Mouse (Mus musculus) forebrain, embryonic 10.5 days (tissue): ENCODE measurements at regions not wholly inside any gene's neighbourhood (a gene's known extent, or its start where the extent isn't known, plus 50 kb on each side); places are given as distances from the start of the nearest gene placed in this dataset.

Experiments used
- DNase-seq: peaks from one replicate; pipeline ENCODE4 v3.0.0-alpha.2; 2017; ENCODE audit warnings: low spot score; ENCODE audit errors: extremely low spot score
- H3K27ac ChIP-seq: fragments of 300-500 bp; sonication (generic); 2 replicates; pipeline ENCODE4 v1.5.1; 2016; ENCODE audit warnings: mild to moderate bottlenecking
- H3K27me3 ChIP-seq: fragments of 300-500 bp; sonication (generic); 2 replicates; pipeline ENCODE4 v1.6.1; 2016; ENCODE audit warnings: mild to moderate bottlenecking; ENCODE audit not compliant: poor library complexity, severe bottlenecking
- H3K36me3 ChIP-seq: fragments of 300-500 bp; sonication (generic); replicated peaks from 2 replicates; pipeline ENCODE4 v1.6.1; 2016; ENCODE audit warnings: mild to moderate bottlenecking, moderate library complexity
- H3K4me1 ChIP-seq: fragments of 300-500 bp; sonication (generic); 2 replicates; pipeline ENCODE4 v1.6.1; 2016
- H3K4me3 ChIP-seq: fragments of 300-500 bp; sonication (generic); 2 replicates; pipeline ENCODE4 v1.5.1; 2016; ENCODE audit warnings: mild to moderate bottlenecking, moderate library complexity
- H3K9me3 ChIP-seq: fragments of 300-500 bp; sonication (generic); 2 replicates; pipeline ENCODE4 v1.6.1; 2016; ENCODE audit warnings: mild to moderate bottlenecking, moderate library complexity
- WGBS: fragments of 180-500 bp; shearing (Covaris S2); methylation state at CpG from one replicate; pipeline ENCODE4 v1.1.7; 2016; 5-methylcytosine and 5-hydroxymethylcytosine counted together

GRCm38 (mm10) chr11:63704995-63705580, 217.0 kb downstream of the Hs3st3b1 start:
- WGBS, result 29% methylated on average over 12 of the region's 12 CpGs
- H3K4me3 ChIP-seq, result no peak overlapping the region
- DNase-seq, result peak; percentile 42
- H3K27ac ChIP-seq, result peak overlapping the region; percentile 46; the same call in 1 of the 2 replicates
- no peaks in the 10 kb centered on the region for H3K36me3 ChIP-seq
- no peaks in the 10 kb centered on the region for H3K9me3 ChIP-seq
- peaks cover 37% of the 10 kb centered on the region for H3K4me1 ChIP-seq
- peaks cover 64% of the 10 kb centered on the region for H3K27me3 ChIP-seq

- Histone ChIP-seq H3K27me3 (peaks cover 74% of the 10 kb centered on the region), H3K27ac (0 out of 2 replicates have a peak overlapping the region, but pooled peaks have one; percentile 30), H3K4me1 (peaks cover 37% of the 10 kb centered on the region), H3K9me3 (no peaks in the 10 kb centered on the region), H3K4me3 (no peak overlapping the region), H3K36me3 (no peaks in the 10 kb centered on the region)
- DNase-seq, result no peak
- WGBS, result 65% methylated on average over 8 of the region's 8 CpGs
These were observed 216.0 kb downstream of the Hs3st3b1 start for GRCm38 (mm10) chr11:63706057-63706456.

GRCm38 (mm10) chr11:63707093-63707492, 215.0 kb downstream of the Hs3st3b1 start:
- Histone ChIP-seq H3K9me3 (no peaks in the 10 kb centered on the region), H3K36me3 (no peaks in the 10 kb centered on the region), H3K4me1 (peaks cover 43% of the 10 kb centered on the region), H3K27me3 (peaks cover 84% of the 10 kb centered on the region), H3K4me3 (no peak overlapping the region), H3K27ac (no peak overlapping the region)
- 18% methylated on average over 5 of the region's 5 CpGs for WGBS
- no peak for DNase-seq

GRCm38 (mm10) chr11:63708412-63708811, 213.7 kb downstream of the Hs3st3b1 start:
- peaks cover 47% of the 10 kb centered on the region for H3K4me1 ChIP-seq
- WGBS, result 85% methylated on average over 4 of the region's 4 CpGs
- H3K36me3 ChIP-seq, result no peaks in the 10 kb centered on the region
- DNase-seq, result no peak
- H3K9me3 ChIP-seq, result no peaks in the 10 kb centered on the region
- no peak overlapping the region for H3K27ac ChIP-seq
- no peak overlapping the region for H3K4me3 ChIP-seq
- peaks cover 98% of the 10 kb centered on the region for H3K27me3 ChIP-seq

- peaks cover 77% of the 10 kb centered on the region for H3K27me3 ChIP-seq
- DNase-seq, result no peak
- 55% methylated on average over 15 of the region's 15 CpGs for WGBS
- no peaks in the 10 kb centered on the region for H3K9me3 ChIP-seq
- H3K27ac ChIP-seq, result no peak overlapping the region
- H3K36me3 ChIP-seq, result no peaks in the 10 kb centered on the region
- H3K4me3 ChIP-seq, result no peak overlapping the region
- peaks cover 13% of the 10 kb centered on the region for H3K4me1 ChIP-seq
These were observed 209.8 kb downstream of the Hs3st3b1 start for GRCm38 (mm10) chr11:63712053-63712864.

- Histone ChIP-seq H3K36me3 (no peaks in the 10 kb centered on the region), H3K9me3 (no peaks in the 10 kb centered on the region), H3K4me1 (peaks cover 10% of the 10 kb centered on the region; the same call in 1 of the 2 replicates), H3K4me3 (no peak overlapping the region), H3K27ac (no peak overlapping the region), H3K27me3 (peaks cover 17% of the 10 kb centered on the region)
- WGBS, result 96% methylated on average over 5 of the region's 5 CpGs
- no peak for DNase-seq
These were observed 199.8 kb downstream of the Hs3st3b1 start for GRCm38 (mm10) chr11:63722261-63722660.

GRCm38 (mm10) chr11:63730880-63731279, 191.2 kb downstream of the Hs3st3b1 start:
- 80% methylated on average over 9 of the region's 9 CpGs for WGBS
- no peak for DNase-seq

GRCm38 (mm10) chr11:63753260-63753659, 168.8 kb downstream of the Hs3st3b1 start:
- 59% methylated on average over 5 of the region's 5 CpGs for WGBS
- no peak overlapping the region for H3K4me3 ChIP-seq
- no peak for DNase-seq

More at GRCm38 (mm10) chr11:63730880-63731279, 191.2 kb downstream of the Hs3st3b1 start:
- peaks cover 21% of the 10 kb centered on the region; the same call in 1 of the 2 replicates for H3K4me1 ChIP-seq
- no peaks in the 10 kb centered on the region for H3K9me3 ChIP-seq
- 0 out of 2 replicates have a peak, but pooled peaks cover 8% of the 10 kb centered on the region for H3K27me3 ChIP-seq
- no peaks in the 10 kb centered on the region for H3K36me3 ChIP-seq
- no peak overlapping the region for H3K27ac ChIP-seq
- H3K4me3 ChIP-seq, result no peak overlapping the region

GRCm38 (mm10) chr11:63754826-63755225, 167.3 kb downstream of the Hs3st3b1 start:
- Histone ChIP-seq H3K27me3 (no peaks in the 10 kb centered on the region; the same call in 1 of the 2 replicates), H3K27ac (no peak overlapping the region), H3K36me3 (no peaks in the 10 kb centered on the region), H3K4me1 (peaks cover 14% of the 10 kb centered on the region), H3K4me3 (no peak overlapping the region), H3K9me3 (no peaks in the 10 kb centered on the region)
- no peak for DNase-seq
- WGBS, result 88% methylated on average over 3 of the region's 3 CpGs

More at GRCm38 (mm10) chr11:63753260-63753659, 168.8 kb downstream of the Hs3st3b1 start:
- Histone ChIP-seq H3K4me1 (peaks cover 14% of the 10 kb centered on the region), H3K36me3 (no peaks in the 10 kb centered on the region), H3K27ac (peak overlapping the region; percentile 2; the same call in 1 of the 2 replicates), H3K27me3 (no peaks in the 10 kb centered on the region), H3K9me3 (no peaks in the 10 kb centered on the region)

GRCm38 (mm10) chr11:63758313-63758712, 163.8 kb downstream of the Hs3st3b1 start:
- no peaks in the 10 kb centered on the region for H3K36me3 ChIP-seq
- WGBS, result 87% methylated on average over 3 of the region's 3 CpGs
- H3K4me3 ChIP-seq, result no peak overlapping the region
- H3K4me1 ChIP-seq, result peaks cover 10% of the 10 kb centered on the region
- H3K27me3 ChIP-seq, result no peaks in the 10 kb centered on the region; the same call in 1 of the 2 replicates
- DNase-seq, result no peak
- no peaks in the 10 kb centered on the region for H3K9me3 ChIP-seq
- no peak overlapping the region for H3K27ac ChIP-seq

GRCm38 (mm10) chr11:63761561-63761960, 160.5 kb downstream of the Hs3st3b1 start:
- 91% methylated on average over 6 of the region's 6 CpGs for WGBS
- Histone ChIP-seq H3K4me1 (no peaks in the 10 kb centered on the region), H3K27ac (no peak overlapping the region), H3K9me3 (no peaks in the 10 kb centered on the region), H3K27me3 (peaks cover 1% of the 10 kb centered on the region; the same call in 1 of the 2 replicates), H3K36me3 (no peaks in the 10 kb centered on the region), H3K4me3 (no peak overlapping the region)
- DNase-seq, result no peak

GRCm38 (mm10) chr11:63767631-63768250, 154.3 kb downstream of the Hs3st3b1 start:
- no peak overlapping the region for H3K4me3 ChIP-seq
- H3K36me3 ChIP-seq, result no peaks in the 10 kb centered on the region
- WGBS, result 82% methylated on average over 10 of the region's 10 CpGs
- H3K4me1 ChIP-seq, result no peaks in the 10 kb centered on the region
- H3K27ac ChIP-seq, result no peak overlapping the region
- no peak for DNase-seq
- no peaks in the 10 kb centered on the region; the same call in 1 of the 2 replicates for H3K9me3 ChIP-seq
- H3K27me3 ChIP-seq, result peaks cover 9% of the 10 kb centered on the region; the same call in 1 of the 2 replicates
